Mouse (Mus musculus) lung, postnatal 0 days (tissue): Measurements from ENCODE around the gene Sidt2. TPM values are rescaled to one million over a fixed set of nuclear protein-coding genes. Genes with fewer than 3 reads are reported as not detected.

Experiments used
- ATAC-seq: fragments of 200-750 bp; cut with Nextera tagmentation; 2 replicates; pipeline ENCODE4 v1.8.0; 2017; ENCODE audit warnings: moderate library complexity
- DNase-seq: peaks from one replicate; pipeline ENCODE4 v3.0.0-alpha.2; 2016; ENCODE audit warnings: low spot score
- H3K27ac ChIP-seq: fragments of 300-500 bp; sonication (generic); 2 replicates; pipeline ENCODE4 v1.5.1; 2014; ENCODE audit warnings: antibody characterized with exemption, mild to moderate bottlenecking, low read length, mixed read lengths
- H3K27me3 ChIP-seq: fragments of 300-500 bp; sonication (generic); replicated peaks from 2 replicates; pipeline ENCODE4 v1.6.1; 2014; ENCODE audit warnings: low read length, mixed read lengths; ENCODE audit not compliant: insufficient read depth
- H3K36me3 ChIP-seq: fragments of 300-500 bp; sonication (generic); 2 replicates; pipeline ENCODE4 v1.6.1; 2014; ENCODE audit warnings: low read length, mixed read lengths; ENCODE audit not compliant: insufficient read depth
- H3K4me1 ChIP-seq: fragments of 300-500 bp; sonication (generic); 2 replicates; pipeline ENCODE4 v1.6.1; 2014; ENCODE audit warnings: antibody characterized with exemption, low read depth, low read length, mixed read lengths; ENCODE audit not compliant: insufficient read depth
- H3K4me2 ChIP-seq: fragments of 300-500 bp; sonication (generic); replicated peaks from 2 replicates; pipeline ENCODE4 v1.6.1; 2014; ENCODE audit warnings: low read depth, mild to moderate bottlenecking, low read length, moderate library complexity, mixed read lengths
- H3K4me3 ChIP-seq: fragments of 300-500 bp; sonication (generic); 2 replicates; pipeline ENCODE4 v1.5.1; 2014; ENCODE audit warnings: low read depth, low read length
- H3K9ac ChIP-seq: fragments of 300-500 bp; sonication (generic); replicated peaks from 2 replicates; pipeline ENCODE4 v1.6.1; 2014; ENCODE audit warnings: low read depth, mild to moderate bottlenecking
- H3K9me3 ChIP-seq: fragments of 300-500 bp; sonication (generic); 2 replicates; pipeline ENCODE4 v1.6.1; 2016; ENCODE audit warnings: low read length, mixed read lengths
- CTCF ChIP-seq: IDR thresholded peaks from 2 replicates; pipeline ENCODE4 v1.5.1; 2016; ENCODE audit warnings: antibody characterized with exemption, mild to moderate bottlenecking
- EP300 ChIP-seq: IDR thresholded peaks from 2 replicates; pipeline ENCODE4 v1.6.1; 2016; ENCODE audit warnings: antibody characterized with exemption, mild to moderate bottlenecking, control low read depth
- WGBS: fragments of 180-500 bp; shearing (Covaris S2); extraction: QIAGEN DNeasy Blood & Tissue Kit; methylation state at CpG from one replicate; pipeline ENCODE4 v1.1.7; 2014; 5-methylcytosine and 5-hydroxymethylcytosine counted together
- polyA plus RNA-seq: library from polyadenylated mRNA; unstranded; fragments of >200 nt; fragmentation: Nextera tagmentation; extraction: Ambion mirVana; gene quantifications from 2 replicates; pipeline ENCODE4 v1.2.1, GENCODE M21; 2015

Gene Sidt2
- polyA plus RNA-seq, 1 experiment from 2014 or later = 58.7 TPM

DNA sequence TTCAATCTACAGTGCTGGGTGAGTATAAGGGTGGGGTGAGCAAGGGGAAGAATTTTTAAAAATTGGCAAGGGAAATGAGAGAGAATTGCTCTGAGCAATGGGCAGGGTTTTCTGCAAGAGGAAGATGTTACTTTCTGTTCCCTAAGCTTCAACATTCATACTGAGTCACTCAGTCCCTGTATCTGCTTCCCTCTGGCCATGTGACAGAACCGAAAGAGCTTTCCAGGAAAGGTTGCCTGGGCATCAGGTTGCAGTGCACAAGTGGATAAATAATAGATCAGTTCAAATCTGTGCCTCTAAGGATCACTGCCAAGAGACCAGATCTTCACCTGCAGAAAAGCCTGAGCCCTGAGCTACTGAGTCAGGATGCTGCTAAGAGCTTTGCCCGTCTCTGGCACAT, 6.8 kb upstream of the Sidt2 start:
- H3K4me2 ChIP-seq = no peak overlapping the region
- H3K27ac ChIP-seq = no peak overlapping the region
- 0 out of 2 replicates have a peak, but pooled peaks cover 2% of the 10 kb centered on the region for H3K4me1 ChIP-seq
- ATAC-seq = 0 out of 2 replicates have a peak, but pooled peaks have one; percentile 8
- H3K27me3 ChIP-seq = no peaks in the 10 kb centered on the region
- H3K4me3 ChIP-seq = no peak overlapping the region
- peaks cover 12% of the 10 kb centered on the region; the same call in 1 of the 2 replicates for H3K36me3 ChIP-seq
- DNase-seq = peak; percentile 46
- no peak overlapping the region for H3K9ac ChIP-seq
- no peaks in the 10 kb centered on the region for H3K9me3 ChIP-seq
- TF ChIP-seq CTCF (no peak), EP300 (no peak)
- 73% methylated on average over 2 of the region's 2 CpGs for WGBS

DNA sequence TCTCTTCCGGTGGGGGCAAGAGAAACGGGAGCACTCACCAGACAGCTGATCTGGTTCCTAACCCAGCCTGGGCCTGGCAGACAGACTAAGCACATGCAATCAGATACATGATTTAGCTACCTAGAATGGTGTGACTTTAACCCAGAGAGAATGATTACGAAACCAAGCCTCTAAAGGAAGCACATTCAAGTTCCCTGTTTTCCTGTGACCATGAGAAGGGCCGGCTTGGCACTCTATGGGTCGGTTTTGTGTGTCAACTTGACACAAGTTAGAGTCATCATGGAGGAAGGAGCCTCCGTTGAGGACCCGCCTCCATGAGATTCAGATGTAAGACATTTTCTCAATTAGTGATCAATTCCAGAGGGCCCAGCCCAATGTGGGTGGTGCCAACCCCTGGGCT, 4.6 kb upstream of the Sidt2 start:
- Histone ChIP-seq H3K27me3 (no peaks in the 10 kb centered on the region), H3K27ac (no peak overlapping the region), H3K4me1 (peaks cover 5% of the 10 kb centered on the region; the same call in 1 of the 2 replicates), H3K9ac (no peak overlapping the region), H3K4me2 (no peak overlapping the region), H3K9me3 (no peaks in the 10 kb centered on the region), H3K4me3 (no peak overlapping the region), H3K36me3 (peaks cover 2% of the 10 kb centered on the region; the same call in 1 of the 2 replicates)
- TF ChIP-seq CTCF (no peak), EP300 (no peak)
- peak; percentile 72 for DNase-seq
- ATAC-seq = no peak
- whole genome bisulfite sequencing = 76% methylated on average over 7 of the region's 7 CpGs

DNA sequence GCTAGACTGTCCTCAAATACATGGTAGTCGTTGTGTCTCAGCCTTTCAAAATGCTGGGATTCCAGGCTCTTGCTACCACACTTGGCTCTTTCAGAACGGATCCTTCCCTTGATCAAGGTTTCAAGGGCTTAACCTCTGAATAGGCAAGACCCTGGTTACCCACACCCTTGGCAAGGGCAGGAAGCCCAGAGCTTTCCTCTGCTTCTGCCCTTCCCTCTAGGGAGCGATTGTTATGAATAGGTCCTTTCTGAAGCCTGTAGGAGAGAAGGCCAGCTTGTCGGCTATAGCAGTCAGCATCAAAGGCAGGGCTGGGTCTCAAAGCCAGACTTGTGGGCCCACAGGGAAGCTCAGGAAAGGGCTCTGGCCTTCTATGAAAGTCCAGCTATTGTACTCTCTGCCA, 3.8 kb upstream of the Sidt2 start:
- H3K9ac ChIP-seq = no peak overlapping the region
- H3K4me2 ChIP-seq = no peak overlapping the region
- TF ChIP-seq EP300 (no peak), CTCF (no peak)
- H3K36me3 ChIP-seq = no peaks in the 10 kb centered on the region
- no peaks in the 10 kb centered on the region for H3K27me3 ChIP-seq
- no peaks in the 10 kb centered on the region for H3K9me3 ChIP-seq
- DNase-seq (no peak), ATAC-seq (no peak)
- H3K27ac ChIP-seq = no peak overlapping the region
- H3K4me1 ChIP-seq = peaks cover 5% of the 10 kb centered on the region; the same call in 1 of the 2 replicates
- WGBS = 54% methylated on average over 4 of the region's 4 CpGs
- no peak overlapping the region for H3K4me3 ChIP-seq

DNA sequence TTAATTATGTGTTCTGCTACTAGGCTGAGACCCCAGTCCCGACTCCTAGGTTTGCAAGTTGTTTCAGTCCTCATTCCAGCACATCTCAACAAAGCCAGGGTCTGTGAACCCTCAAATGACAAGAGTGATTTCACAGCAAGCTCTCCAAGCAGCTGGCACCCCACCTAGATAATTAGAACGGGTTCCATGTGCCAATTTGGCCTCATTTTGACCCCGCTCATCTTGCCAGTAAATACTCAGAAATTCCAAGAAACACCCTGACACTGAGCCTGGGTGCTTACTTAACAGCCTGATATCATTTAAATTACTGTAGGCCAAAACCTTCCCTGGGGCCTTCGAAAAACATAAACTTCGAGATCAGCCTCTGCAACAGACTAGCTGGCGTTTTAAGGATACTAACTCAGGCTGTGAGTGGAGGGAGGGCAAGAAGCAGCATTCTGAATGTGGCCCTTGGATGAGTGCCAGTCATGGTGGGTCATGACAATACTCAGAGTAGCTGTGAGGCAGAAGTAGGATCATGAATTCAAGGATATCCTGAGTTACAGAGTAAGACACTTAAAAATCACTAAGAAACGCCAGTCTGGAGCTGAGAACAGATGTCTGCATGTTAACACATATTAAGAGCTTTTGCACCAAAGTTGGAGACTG, 3.1 kb upstream of the Sidt2 start:
- no peaks in the 10 kb centered on the region for H3K36me3 ChIP-seq
- 56% methylated on average over 7 of the region's 7 CpGs for WGBS
- no peaks in the 10 kb centered on the region for H3K27me3 ChIP-seq
- H3K9ac ChIP-seq = no peak overlapping the region
- peaks cover 12% of the 10 kb centered on the region; the same call in 1 of the 2 replicates for H3K4me1 ChIP-seq
- no peak for ATAC-seq
- DNase-seq = no peak
- no peak overlapping the region for H3K4me2 ChIP-seq
- H3K9me3 ChIP-seq = no peaks in the 10 kb centered on the region
- TF ChIP-seq EP300 (no peak), CTCF (no peak)
- H3K4me3 ChIP-seq = no peak overlapping the region
- no peak overlapping the region for H3K27ac ChIP-seq

DNA sequence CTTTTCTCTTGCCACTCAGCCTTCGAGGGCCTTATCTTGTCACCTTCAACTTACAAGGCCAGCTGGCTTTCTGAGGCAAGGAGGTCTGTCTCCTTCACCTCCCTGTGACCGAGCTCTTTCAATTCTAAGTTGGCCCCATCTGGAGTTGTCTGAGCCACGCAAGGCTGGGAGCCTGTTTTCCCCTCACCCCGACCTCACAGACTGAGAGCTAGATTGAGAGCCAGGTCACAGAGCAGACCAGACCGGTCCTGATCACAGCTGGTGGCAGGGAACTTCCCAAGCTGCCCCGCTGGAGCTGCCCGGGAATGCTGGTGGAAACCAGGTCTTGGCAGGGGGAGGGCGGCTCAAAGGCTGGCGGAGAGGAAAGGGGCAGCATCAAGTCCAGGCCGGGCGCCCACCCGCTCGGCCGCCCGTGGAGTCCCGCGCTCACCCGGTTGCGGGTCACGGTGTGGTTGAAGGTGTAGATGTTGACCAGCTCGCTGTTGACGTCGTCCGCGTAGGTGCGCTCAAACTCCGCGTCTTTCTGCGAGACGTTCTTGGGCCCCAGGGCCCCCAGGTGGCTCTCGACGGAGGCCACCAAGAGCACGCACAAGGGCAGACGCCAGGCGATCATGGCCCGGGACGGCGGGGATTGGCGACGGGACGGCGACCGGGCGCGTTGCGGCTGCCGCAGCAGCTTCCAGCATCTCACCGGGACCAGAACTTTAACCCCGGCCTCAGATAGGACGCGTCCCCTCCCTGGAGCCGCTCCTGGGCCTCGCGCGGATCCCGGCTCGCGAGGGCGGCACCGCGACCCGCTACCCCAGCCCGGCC, 558 bp downstream of the Sidt2 start:
- ATAC-seq (peak; percentile 62), DNase-seq (peak; percentile 70)
- Histone ChIP-seq H3K27ac (peak overlapping the region; percentile 98), H3K9me3 (no peaks in the 10 kb centered on the region), H3K27me3 (no peaks in the 10 kb centered on the region), H3K4me1 (peaks cover 16% of the 10 kb centered on the region; the same call in 1 of the 2 replicates), H3K4me2 (peak overlapping the region; percentile 81), H3K4me3 (peak overlapping the region; percentile 93), H3K9ac (peak overlapping the region; percentile 98), H3K36me3 (peaks cover 23% of the 10 kb centered on the region)
- under 1% methylated on average over 54 of the region's 63 CpGs for WGBS
- TF ChIP-seq CTCF (no peak), EP300 (no peak)
